Mouse (Mus musculus): ENCODE measurements around the gene Cenpf. TPM values are rescaled to one million over a fixed set of nuclear protein-coding genes. Genes with fewer than 3 reads are reported as not detected.

Cenpf gene
- polyA plus RNA-seq (2016; fragmentation: Nextera tagmentation; extraction: Ambion mirVana): 90.0 and 96.1 TPM in 2 replicates

DNA sequence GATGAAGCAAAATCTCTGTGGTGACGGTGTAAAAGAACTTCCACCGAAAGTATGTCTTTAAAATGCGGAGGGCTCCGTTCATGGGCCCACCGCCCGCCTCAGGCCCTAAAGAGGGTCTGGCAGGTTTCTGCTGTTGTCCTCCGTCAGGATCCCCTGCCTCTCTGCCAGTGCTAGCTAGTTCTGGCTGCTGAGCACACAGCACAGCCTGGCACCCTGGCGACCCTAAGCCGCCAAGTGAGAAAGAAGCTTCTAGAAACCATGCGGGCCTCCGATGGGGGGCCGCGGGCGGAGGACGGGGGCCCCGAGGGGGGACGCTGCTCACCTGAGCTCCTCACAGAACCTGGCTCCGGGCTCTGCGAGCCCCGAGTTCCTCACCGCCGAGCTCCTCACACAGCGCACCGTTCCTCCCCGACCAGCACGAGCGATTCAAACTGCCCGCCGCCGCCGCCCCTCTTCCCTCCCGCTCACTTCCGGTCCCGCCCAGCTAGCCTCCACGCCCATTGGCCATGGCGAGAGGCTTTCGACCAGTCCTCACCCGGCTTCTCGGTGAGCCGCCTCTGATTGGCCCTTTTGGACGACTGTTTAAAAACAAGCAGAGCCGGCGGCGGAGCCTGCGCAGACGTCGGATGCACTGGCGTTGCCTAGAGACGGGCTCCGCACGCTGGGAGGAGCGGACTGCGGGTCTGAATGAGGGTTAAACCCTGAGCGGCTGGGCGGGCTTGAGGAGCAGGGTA is at the start of gene Cenpf:
TSS of gene Cenpf (minus strand) at position 433 of the 734 bp plus-strand sequence.
- Histone ChIP-seq H3K27me3 (no peaks in the 10 kb centered on the region), H3K4me1 (peaks cover 22% of the 10 kb centered on the region), H3K36me3 (peaks cover 17% of the 10 kb centered on the region), H3K9me3 (no peaks in the 10 kb centered on the region), H3K4me2 (replicated peaks) (peak within 1 kb of the TSS; percentile 88), H3K4me3 (peak within 1 kb of the TSS; percentile 81), H3K27ac (peak within 1 kb of the TSS; percentile 73), H3K9ac (peak within 1 kb of the TSS; percentile 73)
- WGBS: 2% methylated on average over 55 of the region's 55 CpGs
- peak; percentile 100 for ATAC-seq (ENCODE audit: insufficient number of reproducible peaks, insufficient read depth, low FRiP score, low TSS enrichment)

DNA sequence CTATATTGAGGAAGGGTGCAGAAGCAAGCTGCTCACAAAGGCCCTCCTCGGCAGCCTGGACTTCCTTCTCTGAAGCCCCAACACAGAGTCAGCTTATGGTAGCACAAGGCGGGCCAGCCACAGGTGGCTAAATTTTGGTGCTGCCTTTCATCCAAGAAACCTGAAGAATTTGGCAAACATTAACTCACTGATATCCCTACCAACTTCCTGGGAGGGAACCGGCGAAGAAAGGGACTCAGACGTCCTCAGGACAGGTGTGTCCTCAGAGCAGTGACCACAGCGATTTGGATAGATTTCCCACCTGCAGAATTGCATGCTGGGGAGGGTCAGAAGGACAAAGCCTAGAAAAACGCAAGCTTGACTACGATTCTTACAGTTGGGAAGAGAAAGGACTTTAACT is 44.3 kb upstream of the Cenpf start:
- 61% methylated on average over 8 of the region's 8 CpGs for WGBS
- Histone ChIP-seq H3K9me3 (no peaks in the 10 kb centered on the region), H3K27ac (0 out of 2 replicates have a peak overlapping the region, but pooled peaks have one; percentile 12), H3K27me3 (no peaks in the 10 kb centered on the region), H3K4me3 (no peak overlapping the region), H3K9ac (no peak overlapping the region), H3K36me3 (no peaks in the 10 kb centered on the region), H3K4me1 (peaks cover 36% of the 10 kb centered on the region), H3K4me2 (replicated peaks) (no peak overlapping the region)
- ATAC-seq (ENCODE audit: insufficient number of reproducible peaks, insufficient read depth, low FRiP score, low TSS enrichment): no peak

DNA sequence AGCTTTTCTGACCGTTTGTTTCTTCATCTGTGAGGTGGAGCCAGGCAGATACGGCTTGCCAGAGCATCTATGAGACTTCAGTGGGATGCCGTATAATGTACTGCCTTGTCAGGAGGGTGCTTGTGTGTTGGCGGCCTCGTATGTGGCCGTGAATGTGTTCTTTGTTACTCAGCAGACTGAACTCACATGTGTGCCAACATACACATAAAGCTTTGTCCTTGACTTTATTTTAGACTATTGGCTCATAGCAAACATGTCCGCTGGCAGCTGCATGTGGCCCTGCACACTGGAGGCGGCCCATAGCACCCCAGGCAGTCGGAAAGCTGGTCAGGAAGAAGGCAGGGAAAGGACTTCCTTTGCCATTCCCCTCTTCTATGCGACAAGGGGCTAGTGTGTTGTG is 43.8 kb upstream of the Cenpf start:
- peak overlapping the region; percentile 12; the same call in 1 of the 2 replicates for H3K4me2 ChIP-seq (replicated peaks)
- no peak overlapping the region for H3K4me3 ChIP-seq
- H3K9ac ChIP-seq: no peak overlapping the region
- 45% methylated on average over 10 of the region's 10 CpGs for WGBS
- ATAC-seq (ENCODE audit: insufficient number of reproducible peaks, insufficient read depth, low FRiP score, low TSS enrichment): no peak
- peak overlapping the region; percentile 17; the same call in 1 of the 2 replicates for H3K27ac ChIP-seq
- no peaks in the 10 kb centered on the region for H3K9me3 ChIP-seq
- H3K27me3 ChIP-seq: no peaks in the 10 kb centered on the region
- H3K4me1 ChIP-seq: peaks cover 40% of the 10 kb centered on the region
- no peaks in the 10 kb centered on the region for H3K36me3 ChIP-seq

DNA sequence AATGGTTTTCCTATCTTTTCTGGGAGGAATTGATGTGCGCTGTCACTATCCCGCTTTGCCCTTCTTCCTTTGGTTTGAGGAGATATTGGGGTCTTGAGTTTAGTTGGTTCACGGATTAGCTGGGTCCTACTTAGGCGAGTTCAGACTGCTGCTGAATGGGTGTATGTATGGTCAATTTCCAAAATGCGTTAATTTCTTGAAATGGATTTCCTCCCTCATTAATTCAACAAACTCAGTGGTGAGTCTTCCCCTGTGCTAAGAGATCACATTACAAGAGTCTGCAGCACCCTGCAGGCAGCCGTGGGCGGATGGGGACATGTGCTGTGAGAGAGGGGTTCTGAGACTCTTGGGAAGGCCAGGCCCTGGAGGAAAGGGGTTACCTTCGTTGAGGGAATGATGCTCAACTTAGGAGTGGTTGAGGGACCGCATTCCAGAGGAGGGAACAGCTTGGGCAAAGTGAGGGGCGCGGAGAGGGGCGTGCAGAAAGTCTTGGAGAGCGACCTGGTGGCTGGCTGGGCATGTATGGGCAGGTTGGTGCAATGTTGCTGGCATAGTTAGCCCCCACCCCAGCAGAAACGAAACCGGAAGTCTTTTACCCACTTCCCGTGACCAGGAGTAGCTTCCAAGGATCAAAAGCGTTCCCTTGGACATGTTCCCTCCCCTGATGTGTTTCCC is 41.4 kb upstream of the Cenpf start:
- Histone ChIP-seq H3K9ac (peak overlapping the region; percentile 85), H3K36me3 (no peaks in the 10 kb centered on the region), H3K4me1 (peaks cover 47% of the 10 kb centered on the region), H3K27ac (no peak overlapping the region), H3K4me2 (replicated peaks) (peak overlapping the region; percentile 56), H3K27me3 (no peaks in the 10 kb centered on the region), H3K4me3 (peak overlapping the region; percentile 66), H3K9me3 (no peaks in the 10 kb centered on the region)
- WGBS: 9% methylated on average over 17 of the region's 17 CpGs
- no peak for ATAC-seq (ENCODE audit: insufficient number of reproducible peaks, insufficient read depth, low FRiP score, low TSS enrichment)

DNA sequence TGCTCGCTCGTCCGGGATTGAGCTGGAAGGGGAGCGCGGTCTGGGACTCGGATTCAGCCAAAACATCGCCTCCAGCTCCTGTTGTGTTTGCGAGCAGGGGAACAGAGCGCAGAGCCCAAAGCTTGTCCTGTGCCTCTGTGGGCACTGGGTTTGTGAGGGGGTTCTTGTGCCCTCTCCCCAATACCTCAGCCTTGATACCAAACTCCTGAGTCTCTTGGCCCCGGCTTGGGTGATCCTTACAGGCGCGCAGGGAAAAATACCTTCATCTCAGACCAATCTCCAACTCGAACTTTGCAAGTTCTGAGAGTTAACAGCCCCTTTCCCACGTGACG is 40.9 kb upstream of the Cenpf start:
- peak overlapping the region; percentile 66 for H3K4me3 ChIP-seq
- peak overlapping the region; percentile 56 for H3K4me2 ChIP-seq (replicated peaks)
- under 1% methylated on average over 15 of the region's 15 CpGs for WGBS
- H3K9ac ChIP-seq: peak overlapping the region; percentile 85
- H3K4me1 ChIP-seq: peaks cover 47% of the 10 kb centered on the region
- no peaks in the 10 kb centered on the region for H3K27me3 ChIP-seq
- no peaks in the 10 kb centered on the region for H3K9me3 ChIP-seq
- no peaks in the 10 kb centered on the region for H3K36me3 ChIP-seq
- ATAC-seq (ENCODE audit: insufficient number of reproducible peaks, insufficient read depth, low FRiP score, low TSS enrichment): no peak
- H3K27ac ChIP-seq: peak overlapping the region; percentile 93

DNA sequence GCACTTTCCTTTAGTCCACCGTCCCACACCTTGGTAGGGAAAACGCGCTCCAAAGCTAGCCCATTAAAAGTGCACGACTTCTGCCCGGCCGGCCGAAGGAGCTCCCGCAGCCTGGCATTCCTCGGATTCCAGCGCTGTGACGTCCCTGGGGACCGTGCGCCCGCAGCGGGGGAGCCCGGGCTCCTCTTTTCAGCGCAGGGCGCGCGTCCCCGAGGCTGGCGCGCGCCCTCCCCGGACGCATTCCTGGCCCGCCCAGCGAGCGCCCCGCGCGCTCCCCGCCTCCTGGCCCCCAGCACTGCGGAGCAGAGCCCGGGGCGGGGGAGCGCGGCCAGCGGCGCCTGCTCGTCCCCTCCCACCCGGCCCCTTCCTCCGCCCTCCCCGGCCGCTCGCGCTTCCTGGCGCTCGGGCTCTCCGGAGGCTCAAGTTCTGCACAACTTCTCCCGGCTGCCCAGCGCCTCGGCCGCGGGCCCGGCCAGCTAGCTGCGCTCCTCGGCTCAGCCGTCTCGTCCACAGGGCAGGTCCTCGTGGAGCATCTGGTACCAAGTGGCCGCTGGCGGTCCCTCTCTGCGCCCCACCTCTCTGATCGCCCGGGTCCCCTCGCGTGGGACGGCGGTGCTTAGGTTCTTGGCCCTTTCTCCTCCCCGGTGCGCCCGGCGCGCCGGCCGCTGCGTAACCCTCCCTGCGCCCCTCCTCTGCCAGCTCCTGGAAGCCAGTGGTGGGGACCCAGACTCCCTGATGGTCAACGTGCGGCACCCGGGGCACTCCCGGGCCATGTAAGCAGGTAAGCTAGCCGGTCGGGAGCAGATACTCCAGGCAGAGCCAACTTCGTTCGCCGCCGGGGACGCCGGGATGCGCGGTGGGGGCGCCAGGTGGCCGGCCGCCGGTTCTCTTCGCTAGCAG is 40.2 kb upstream of the Cenpf start, which contains the start of gene Ptpn14:
TSS of gene Ptpn14 (plus strand) at position 385 of the 900 bp plus-strand sequence.
- WGBS: under 1% methylated on average over 92 of the region's 98 CpGs
- peak within 1 kb of the TSS; percentile 66 for H3K4me3 ChIP-seq
- H3K27me3 ChIP-seq: no peaks in the 10 kb centered on the region
- no peaks in the 10 kb centered on the region for H3K9me3 ChIP-seq
- H3K4me1 ChIP-seq: peaks cover 47% of the 10 kb centered on the region
- peak within 1 kb of the TSS; percentile 93 for H3K27ac ChIP-seq
- peak within 1 kb of the TSS; percentile 85 for H3K9ac ChIP-seq
- no peaks in the 10 kb centered on the region for H3K36me3 ChIP-seq
- peak within 1 kb of the TSS; percentile 56 for H3K4me2 ChIP-seq (replicated peaks)
- ATAC-seq (ENCODE audit: insufficient number of reproducible peaks, insufficient read depth, low FRiP score, low TSS enrichment): peak; percentile 85

DNA sequence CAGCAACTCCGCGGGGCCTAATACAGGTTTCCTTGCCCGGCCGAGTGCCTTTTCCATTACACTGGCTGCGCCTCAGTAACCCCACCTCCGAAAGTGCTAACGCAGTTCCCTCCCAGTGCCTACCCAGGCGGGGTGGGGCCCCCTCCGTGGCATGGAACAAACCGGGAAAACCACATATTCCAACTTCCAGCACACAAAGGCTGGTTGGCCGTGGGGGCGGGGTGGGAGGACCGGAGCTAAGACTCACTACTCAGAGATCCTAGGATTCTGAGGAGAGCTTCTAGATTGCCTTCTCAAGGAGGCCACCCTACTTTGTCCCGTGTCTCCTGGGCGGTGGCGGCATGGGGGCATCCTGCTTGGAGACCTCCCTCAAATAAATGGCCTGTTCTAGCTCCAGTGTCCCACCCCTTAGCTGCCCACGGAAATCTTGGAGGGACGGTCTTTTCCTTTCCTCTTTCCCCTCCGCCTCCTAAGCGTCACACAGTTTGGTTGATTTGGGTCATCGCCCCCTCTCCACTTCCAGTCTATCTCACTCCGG is 39.5 kb upstream of the Cenpf start:
- Histone ChIP-seq H3K9ac (peak overlapping the region; percentile 85), H3K27ac (peak overlapping the region; percentile 93), H3K4me2 (replicated peaks) (peak overlapping the region; percentile 56), H3K27me3 (no peaks in the 10 kb centered on the region), H3K36me3 (no peaks in the 10 kb centered on the region), H3K4me3 (peak overlapping the region; percentile 66), H3K9me3 (no peaks in the 10 kb centered on the region), H3K4me1 (peaks cover 47% of the 10 kb centered on the region)
- 1% methylated on average over 22 of the region's 22 CpGs for WGBS
- peak; percentile 45 for ATAC-seq (ENCODE audit: insufficient number of reproducible peaks, insufficient read depth, low FRiP score, low TSS enrichment)

DNA sequence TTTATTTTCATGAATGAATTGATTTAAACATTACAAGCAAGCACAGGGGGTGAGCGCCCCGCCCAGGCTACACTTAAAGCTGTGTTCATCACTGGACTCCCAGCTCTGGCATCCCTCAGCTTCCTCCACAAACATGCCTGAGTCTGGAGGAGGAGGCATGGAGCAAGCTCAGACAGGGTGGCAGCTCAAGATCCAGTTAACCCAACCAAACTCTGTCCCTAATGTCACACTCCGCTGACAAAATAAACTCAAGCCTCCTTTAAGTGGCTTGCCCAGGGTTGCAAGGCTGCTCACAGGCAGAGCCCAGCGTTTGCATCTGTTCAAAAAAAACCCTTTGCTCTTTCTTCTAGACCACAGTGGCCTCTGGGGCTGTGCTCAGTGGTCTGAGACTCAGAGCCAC is 38.2 kb upstream of the Cenpf start:
- Histone ChIP-seq H3K4me3 (no peak overlapping the region), H3K27me3 (no peaks in the 10 kb centered on the region), H3K4me1 (peaks cover 37% of the 10 kb centered on the region), H3K36me3 (no peaks in the 10 kb centered on the region), H3K9ac (no peak overlapping the region), H3K27ac (no peak overlapping the region), H3K4me2 (replicated peaks) (no peak overlapping the region), H3K9me3 (no peaks in the 10 kb centered on the region)
- no peak for ATAC-seq (ENCODE audit: insufficient number of reproducible peaks, insufficient read depth, low FRiP score, low TSS enrichment)
- WGBS: 67% methylated on average over 4 of the region's 4 CpGs

DNA sequence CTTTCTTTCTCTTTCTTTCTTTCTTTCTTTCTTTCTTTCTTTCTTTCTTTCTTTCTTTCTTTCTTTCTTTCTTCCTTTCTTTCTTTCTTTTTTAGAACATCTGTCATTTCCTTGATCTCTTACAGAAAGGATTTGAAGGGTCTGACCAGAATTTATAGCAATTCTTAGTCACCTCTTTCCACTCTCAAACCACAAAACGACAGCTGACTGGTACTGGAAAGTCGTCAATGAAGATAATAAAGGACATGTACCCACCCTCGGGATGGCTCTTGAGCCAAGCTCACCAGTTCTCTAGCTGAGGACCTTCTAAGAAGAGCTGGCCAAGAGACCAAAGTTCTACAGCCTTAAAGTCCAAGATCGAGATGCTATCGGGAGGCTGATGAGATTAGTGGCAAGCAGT is 30.7 kb upstream of the Cenpf start:
- Histone ChIP-seq H3K4me2 (replicated peaks) (no peak overlapping the region), H3K4me3 (no peak overlapping the region), H3K9me3 (no peaks in the 10 kb centered on the region), H3K36me3 (no peaks in the 10 kb centered on the region), H3K27ac (no peak overlapping the region), H3K4me1 (peaks cover 9% of the 10 kb centered on the region; the same call in 1 of the 2 replicates), H3K27me3 (no peaks in the 10 kb centered on the region), H3K9ac (no peak overlapping the region)
- ATAC-seq (ENCODE audit: insufficient number of reproducible peaks, insufficient read depth, low FRiP score, low TSS enrichment): no peak
- 80% methylated on average over 5 of the region's 5 CpGs for WGBS

DNA sequence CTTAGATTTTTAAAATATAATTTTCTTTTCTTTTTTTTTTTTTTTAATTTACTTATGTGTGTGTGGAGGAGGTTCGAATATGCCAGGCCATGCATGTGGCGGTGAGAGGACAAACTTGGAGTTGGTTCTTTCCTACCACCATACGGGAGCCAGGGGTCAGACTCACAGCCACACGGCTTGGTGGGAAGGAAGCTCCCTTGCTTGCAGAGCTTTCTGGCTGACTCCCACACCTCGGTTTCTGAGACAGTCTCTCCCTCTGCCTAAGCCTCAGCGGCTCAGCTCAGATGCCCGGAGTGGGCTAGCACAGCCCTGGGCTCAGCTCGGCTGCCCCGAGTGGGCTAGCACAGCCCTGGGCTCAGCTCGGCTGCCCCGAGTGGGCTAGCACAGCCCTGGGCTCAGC is 29.7 kb upstream of the Cenpf start:
- no peak for ATAC-seq (ENCODE audit: insufficient number of reproducible peaks, insufficient read depth, low FRiP score, low TSS enrichment)
- 90% methylated on average over 11 of the region's 11 CpGs for WGBS
- no peak overlapping the region for H3K9ac ChIP-seq
- H3K27me3 ChIP-seq: no peaks in the 10 kb centered on the region
- no peaks in the 10 kb centered on the region for H3K36me3 ChIP-seq
- peaks cover 9% of the 10 kb centered on the region; the same call in 1 of the 2 replicates for H3K4me1 ChIP-seq
- no peak overlapping the region for H3K4me3 ChIP-seq
- no peaks in the 10 kb centered on the region for H3K9me3 ChIP-seq
- no peak overlapping the region for H3K4me2 ChIP-seq (replicated peaks)
- no peak overlapping the region for H3K27ac ChIP-seq
